Mouse (Mus musculus) right cerebral cortex, adult 18-20 months (tissue): Measurements from ENCODE around the gene Glo1.
A peak's percentile ranks its signal among the peaks of the same experiment; 100 is the strongest.
"Not testable (repeated sequence)": the region's sequence is repeated elsewhere in the genome, so short reads cannot be mapped to it uniquely, and the experiment has no call there.

Experiments
- DNase-seq: peaks from one replicate; pipeline ENCODE4 v3.0.0; 2022; ENCODE audit warnings: mixed read lengths

The Glo1 gene

DNA sequence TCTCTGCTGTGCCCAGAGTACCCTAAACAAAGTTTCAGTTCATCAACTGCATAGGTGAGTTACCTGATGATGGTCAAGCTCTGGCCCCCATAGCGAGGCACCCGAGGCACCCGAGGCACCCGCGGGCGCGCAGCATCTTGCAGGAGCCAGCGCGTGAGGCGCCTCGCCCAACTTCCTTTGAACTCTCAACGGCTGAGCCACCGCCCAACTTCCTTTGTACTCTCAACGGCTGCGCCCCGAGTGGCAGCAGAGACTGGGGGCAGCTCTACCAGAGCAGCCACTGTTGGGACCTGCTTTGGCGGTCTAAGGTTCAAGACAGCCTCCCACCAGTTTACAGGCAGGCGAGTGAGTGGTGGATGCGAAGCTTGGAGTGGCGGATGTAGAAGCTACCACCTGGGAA is at the start of gene Glo1:
Gene Glo1 (minus strand): TSS at position 153 of the 400 bp plus-strand sequence.
- DNase-seq: not testable (repeated sequence)

DNA sequence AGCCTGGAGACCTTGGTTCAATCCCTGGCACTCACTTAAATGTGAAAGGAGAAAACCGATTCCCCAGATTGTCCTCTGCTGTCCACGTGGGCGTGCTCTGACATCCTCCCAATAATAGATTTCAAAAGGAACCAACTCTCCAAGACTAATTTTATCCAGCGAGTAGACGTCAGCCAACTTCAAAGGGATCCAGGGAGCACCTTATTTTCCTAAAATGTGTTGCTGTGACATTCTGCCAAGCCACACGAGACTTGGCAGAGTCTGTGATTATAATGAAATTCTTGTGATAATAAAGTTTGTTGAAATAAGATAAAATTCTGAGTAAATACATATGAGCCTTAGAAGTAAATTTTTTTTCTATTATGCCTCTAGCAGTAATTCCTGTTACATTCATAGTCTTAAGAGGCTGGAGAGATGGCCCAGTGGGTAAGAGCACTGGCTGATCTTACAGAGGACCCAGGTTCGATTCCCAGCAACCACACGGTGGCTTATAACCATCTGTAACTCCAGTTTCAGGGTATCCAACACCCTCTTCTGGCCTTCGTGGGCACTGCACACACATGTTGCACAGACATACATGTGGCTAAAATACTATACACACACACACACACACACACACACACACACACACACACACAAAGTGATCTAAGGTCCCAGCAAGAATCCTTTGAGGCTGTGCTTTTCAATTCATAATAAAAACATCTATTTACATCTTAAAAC is 48.5 kb upstream of the Glo1 start:
- DNase-seq: no peak

- no peak for DNase-seq
These were observed 46.4 kb upstream of the Glo1 start for GRCm38 (mm10) chr17:30673023-30673422.

- no peak for DNase-seq
These were observed 45.9 kb upstream of the Glo1 start for GRCm38 (mm10) chr17:30672556-30672955.

DNA sequence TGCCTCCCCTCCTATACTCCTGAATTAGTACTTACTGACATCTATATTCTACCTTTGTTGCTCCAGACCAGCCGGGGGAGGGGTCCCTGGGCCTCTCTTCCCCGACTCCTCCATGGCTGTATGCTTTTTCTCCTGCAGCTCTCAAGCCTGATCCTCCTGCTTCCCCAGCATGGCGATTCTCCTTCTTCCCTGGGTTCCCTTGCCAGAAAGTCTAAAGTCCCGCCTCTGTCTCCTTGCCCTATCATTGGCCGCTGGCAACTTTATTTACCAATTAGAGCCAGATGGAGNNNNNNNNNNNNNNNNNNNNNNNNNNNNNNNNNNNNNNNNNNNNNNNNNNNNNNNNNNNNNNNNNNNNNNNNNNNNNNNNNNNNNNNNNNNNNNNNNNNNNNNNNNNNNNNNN is 38.2 kb upstream of the Glo1 start:
- no peak for DNase-seq

GRCm38 (mm10) chr17:30663170-30663569 is 36.5 kb upstream of the Glo1 start:
- DNase-seq: no peak

DNA sequence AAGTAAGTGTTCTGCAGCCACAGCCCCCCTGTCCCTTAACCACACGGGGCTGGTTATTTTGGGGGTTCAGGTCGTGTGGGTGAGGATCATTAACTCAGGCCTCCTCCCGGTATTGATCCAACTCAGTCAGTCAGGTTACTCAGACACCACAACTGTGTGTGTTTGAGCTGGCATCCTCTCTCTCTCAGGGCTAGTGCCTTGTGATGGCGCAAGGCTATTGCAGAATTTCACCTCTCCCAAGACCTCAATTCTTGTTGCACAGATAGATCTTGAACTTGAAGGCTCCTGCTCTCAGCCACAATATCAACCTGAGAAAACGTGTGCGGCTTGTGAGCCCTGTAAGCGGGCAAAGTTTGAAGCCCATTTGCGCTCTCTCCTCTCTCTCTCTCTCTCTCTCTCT is 35.5 kb upstream of the Glo1 start:
- DNase-seq: no peak

DNA sequence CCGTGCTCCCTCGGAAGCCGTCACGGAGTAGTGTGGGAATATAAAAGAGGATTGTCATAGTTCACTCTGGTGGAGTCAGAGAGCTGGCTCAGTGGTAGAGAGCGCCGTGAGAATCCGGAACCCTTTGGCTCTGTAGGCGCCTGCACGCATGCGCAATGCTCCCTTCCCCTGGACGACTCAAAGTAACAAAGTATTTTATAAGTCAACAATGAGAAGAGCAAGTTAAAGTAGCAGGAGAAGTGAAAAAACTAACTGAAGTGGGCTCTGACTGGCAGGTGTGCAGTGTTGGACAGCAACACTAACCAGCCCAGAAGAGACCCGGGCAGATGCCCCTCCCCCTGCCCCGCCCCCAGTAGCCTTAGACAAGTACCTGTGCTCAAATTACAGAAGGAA is 31.5 kb upstream of the Glo1 start:
- DNase-seq: peak; percentile 80

DNA sequence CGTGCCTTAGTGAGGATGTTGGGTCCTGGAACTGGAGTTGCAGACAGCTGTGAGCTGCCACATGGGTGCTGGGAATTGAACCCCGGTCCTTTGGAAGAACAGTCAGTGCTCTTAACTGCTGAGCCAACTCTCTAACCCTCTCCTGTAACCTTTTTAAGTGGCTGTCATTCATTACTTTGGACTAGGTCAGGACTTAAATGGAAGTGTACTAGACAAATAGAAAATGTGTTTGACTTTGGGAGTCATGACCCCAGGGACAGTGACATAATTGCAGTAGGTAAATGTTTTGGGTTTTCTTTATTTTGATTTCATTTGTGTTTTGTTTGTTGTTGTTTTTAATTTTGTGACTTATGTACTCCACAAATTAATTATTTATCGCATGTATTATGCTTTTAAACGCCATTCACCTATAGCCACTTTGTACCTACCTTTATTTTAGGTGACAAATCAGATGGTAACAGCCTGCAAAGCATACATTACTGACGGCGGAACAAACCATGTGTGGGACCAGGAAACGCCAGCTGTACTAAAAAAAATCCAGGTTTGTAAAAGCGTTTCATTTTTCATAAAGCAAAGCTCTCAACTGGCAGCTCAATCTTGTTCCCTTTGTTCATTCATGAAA is 31.0 kb upstream of the Glo1 start:
- DNase-seq: no peak

DNA sequence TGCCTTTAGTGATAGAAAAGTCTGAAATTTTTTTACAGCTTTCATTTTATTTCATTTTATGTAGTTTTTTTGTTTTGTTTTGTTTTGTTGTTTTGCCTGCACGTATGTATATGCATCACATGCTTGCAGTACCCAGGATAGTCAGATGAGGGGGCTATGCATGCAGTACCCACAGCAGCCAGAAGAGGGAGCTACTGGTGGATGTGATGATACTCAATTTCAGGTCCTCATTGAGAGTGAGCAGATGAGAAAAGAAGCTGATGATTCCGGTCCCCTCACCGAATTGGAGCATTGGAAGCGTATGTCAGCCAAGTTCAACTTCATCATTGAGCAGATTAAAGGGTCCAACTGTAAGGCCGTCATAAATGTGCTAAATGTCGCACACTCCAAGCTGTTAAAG is 26.3 kb upstream of the Glo1 start:
- no peak for DNase-seq

DNA sequence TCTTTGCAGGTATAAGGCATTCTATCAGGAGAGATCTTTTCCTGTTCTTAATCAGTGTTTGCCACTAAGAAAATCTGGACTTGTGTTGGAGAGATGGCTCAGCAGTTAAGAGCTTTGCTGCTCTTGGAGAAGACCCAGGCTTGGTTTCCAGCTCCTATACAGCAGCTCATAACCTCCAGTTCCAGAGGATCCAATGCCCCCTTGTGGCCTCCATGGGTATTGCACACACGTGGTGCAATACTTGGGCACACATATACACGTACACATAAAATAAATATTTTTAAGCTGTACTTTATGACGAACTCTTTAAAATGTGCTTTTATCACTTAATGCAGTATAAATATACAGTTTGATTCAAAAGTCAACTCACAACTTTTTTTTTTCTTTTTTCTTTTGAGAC is 22.1 kb upstream of the Glo1 start:
- DNase-seq: no peak

GRCm38 (mm10) chr17:30640896-30641295 is 14.2 kb upstream of the Glo1 start:
- no peak for DNase-seq

GRCm38 (mm10) chr17:30638996-30639395 is 12.3 kb upstream of the Glo1 start:
- DNase-seq: no peak

DNA sequence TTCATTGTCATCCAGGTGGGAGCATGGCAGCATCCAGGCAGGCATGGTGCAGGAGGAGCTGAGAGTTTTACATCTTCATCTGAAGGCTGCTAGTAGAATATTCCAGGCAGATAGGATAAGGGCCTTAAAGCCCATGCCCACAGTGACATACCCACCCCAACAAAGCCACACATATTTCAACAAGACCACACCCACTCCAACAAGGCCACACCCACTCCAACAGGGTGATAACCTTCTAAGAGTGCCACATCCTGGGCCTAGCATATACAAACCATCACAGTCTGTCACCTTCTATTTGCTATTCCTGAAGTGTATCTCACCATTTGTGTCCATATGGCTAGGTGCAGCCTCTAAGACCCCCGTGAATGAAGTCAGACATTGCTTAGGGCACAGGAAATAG is 11.0 kb upstream of the Glo1 start:
- no peak for DNase-seq

- no peak for DNase-seq
These were observed 8.7 kb upstream of the Glo1 start for GRCm38 (mm10) chr17:30635367-30635766.

- not testable (repeated sequence) for DNase-seq
These were observed 2.5 kb downstream of the Glo1 start, which contains the start of gene Dnah8 for GRCm38 (mm10) chr17:30624132-30624531. Dnah8 (plus strand) TSS chr17:30624354.

GRCm38 (mm10) chr17:30623200-30623599 is 3.5 kb downstream of the Glo1 start:
- DNase-seq: no peak

- DNase-seq: no peak
These were observed 5.2 kb downstream of the Glo1 start for GRCm38 (mm10) chr17:30621450-30621849.

DNA sequence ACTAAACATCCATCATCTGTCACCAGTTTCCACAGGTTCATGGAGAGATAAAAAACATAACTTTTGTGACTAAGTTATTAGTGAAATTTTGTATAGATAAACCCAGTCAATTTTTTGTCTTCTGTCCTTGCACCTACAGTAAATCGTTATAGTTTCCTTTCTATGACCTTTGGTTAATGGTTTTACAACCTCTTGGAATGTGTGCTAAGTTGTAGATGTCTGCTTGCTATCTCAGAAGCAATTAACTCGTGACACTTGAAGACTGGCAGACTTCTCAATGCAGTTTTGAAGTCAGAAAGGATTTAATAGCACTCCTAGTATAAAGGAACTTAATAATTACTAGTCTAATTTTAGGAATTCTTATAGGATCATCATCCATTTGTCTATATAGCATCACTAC is 6.1 kb downstream of the Glo1 start:
- DNase-seq: no peak

DNA sequence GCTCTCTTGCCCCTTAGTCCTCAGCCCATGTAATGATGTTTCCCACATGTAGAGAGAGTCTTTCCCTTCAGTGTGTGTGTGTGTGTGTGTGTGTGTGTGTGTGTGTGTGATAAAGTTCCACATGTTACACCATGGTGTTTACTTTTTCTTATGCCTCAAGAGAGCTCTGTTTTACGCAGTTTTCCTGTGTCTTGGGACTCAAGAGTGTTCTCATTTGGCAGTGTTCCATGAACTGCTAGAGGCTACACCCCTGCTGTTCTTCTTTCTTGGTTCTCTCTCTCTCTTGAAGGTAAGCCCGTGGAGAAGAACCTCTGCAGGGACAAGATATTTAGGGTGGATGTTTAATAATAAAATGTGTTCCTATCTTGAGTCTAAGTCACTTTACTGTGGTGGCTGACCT is 7.5 kb downstream of the Glo1 start:
- DNase-seq: no peak

GRCm38 (mm10) chr17:30618136-30618891 is 8.4 kb downstream of the Glo1 start:
- DNase-seq: no peak

DNA sequence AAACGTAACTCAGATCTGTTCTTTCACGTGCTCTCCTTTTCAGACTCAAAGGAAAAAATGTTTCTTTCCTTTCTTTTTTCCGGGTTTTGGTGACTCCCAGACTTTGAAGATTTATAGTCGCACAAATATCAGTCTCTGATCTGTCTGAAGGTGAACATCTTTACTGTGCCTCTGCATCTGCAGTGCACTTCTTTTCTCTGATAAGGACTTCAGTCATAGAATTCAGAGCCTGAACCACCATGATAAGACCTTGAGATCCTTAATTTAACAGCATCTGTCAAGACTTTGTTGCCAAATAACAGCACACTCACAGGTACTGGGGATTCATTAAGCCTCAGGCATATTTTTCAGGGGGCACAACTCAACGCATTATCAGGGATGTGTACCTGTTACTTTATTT is 10.5 kb downstream of the Glo1 start:
- DNase-seq: no peak

DNA sequence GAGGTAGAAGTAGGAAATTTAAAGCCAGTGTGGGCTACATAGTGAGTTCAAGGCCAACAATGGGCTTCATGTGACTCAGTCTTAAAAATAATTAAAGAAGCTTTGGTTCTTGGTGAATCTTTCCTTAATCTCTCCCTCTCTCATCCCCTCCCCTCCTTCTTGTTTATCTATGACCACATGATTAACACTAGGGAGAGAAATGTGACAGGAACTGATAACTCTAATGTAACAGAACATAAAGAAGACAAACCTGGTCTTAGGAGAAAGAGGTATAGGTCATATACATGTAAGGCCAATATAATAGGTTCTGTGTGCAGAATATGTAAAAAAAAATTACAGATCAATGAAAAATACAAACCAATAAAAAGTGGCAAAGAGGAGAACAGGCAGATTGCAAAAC is 13.3 kb downstream of the Glo1 start:
- DNase-seq: no peak
